In the genomic region with DNA sequence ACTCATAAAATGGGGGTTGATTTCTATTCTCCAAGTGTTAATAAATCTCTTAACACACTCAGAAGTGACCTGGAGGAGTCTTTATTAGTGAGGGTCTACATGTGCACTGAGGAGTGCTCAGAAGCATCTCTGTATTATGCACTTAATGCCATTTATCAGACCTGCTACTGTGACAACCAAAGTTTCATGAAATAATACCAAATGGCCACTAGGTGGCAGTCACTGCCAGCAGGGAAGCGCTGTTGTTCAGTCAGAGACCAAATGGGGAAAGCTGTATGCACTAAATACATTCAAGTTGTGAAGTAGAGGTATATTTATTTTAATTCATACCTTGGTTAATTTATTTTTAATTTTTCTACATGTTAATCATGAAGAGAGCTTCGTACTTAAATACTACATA, we compare ENCODE assay signal across 9 mouse cellular contexts. TPM values are rescaled to one million over a fixed set of nuclear protein-coding genes. Genes with fewer than 3 reads are reported as not detected.
DNase-seq lines count a peak whose midpoint lies in the region; ATAC-seq and TF ChIP-seq lines count a peak whose summit lies in the region.
"Had no signal": no experiment of that assay in that cellular context is flagged by ENCODE, and none has a peak within 500 bp of the region (broad histone marks: within the 10 kb centered on the region; RNA-seq: fewer than 3 reads in every experiment).

No protein-coding gene starts in this region.

- peak; percentile 99 for ATAC-seq in megakaryocyte, adult 5-6 weeks (ENCODE audit: poor library complexity, severe bottlenecking)

- TF ChIP-seq CTCF in cerebellum, adult 2 months (IDR thresholded peaks at IDR 0.05; ENCODE audit: borderline replicate concordance, insufficient read depth, low read depth, low read length), result peak; percentile 84

- no peaks in the 10 kb centered on the region for H3K27me3 ChIP-seq in cerebellum, adult 2 months (ENCODE audit: control insufficient read depth, insufficient read depth, low read length)
- H3K27me3 ChIP-seq: embryonic facial prominence, embryonic 15.5 days had no signal

- 2% methylated on average over 2 of the region's 2 CpGs for WGBS in cerebellum, adult 2 months

- H3K27ac ChIP-seq in cerebellum, adult 2 months (ENCODE audit: insufficient read depth, low read length), result no peak overlapping the region
- H3K27ac ChIP-seq: embryonic facial prominence, embryonic 15.5 days had no signal

- peak; percentile 59 for DNase-seq in layer of hippocampus, adult 11-12 months (ENCODE audit: low spot score)
- DNase-seq in layer of hippocampus, adult 9-11 months, result no peak
- peak; percentile 77 for DNase-seq in MN1 (ENCODE audit: low spot score)
- DNase-seq in cerebellum, adult 2 months, result peak; percentile 27 to 45
- DNase-seq in forelimb bud, embryonic 11.5 days (ENCODE audit: low read depth, low spot score), result peak; percentile 66
- peak; percentile 41 to 49 for DNase-seq in kidney, postnatal 25 days
- peak; percentile 19 for DNase-seq in testis, postnatal 14 days (ENCODE audit: low spot score)

- H3K4me1 ChIP-seq in cerebellum, adult 2 months (ENCODE audit: control insufficient read depth, insufficient read depth, low read length), result no peaks in the 10 kb centered on the region
- H3K4me1 ChIP-seq: embryonic facial prominence, embryonic 15.5 days had no signal

- no peak overlapping the region for H3K4me3 ChIP-seq in cerebellum, adult 2 months (replicated peaks; ENCODE audit: insufficient read depth, low read depth, low read length)
- H3K4me3 ChIP-seq: embryonic facial prominence, embryonic 15.5 days had no signal

- TF ChIP-seq POLR2A in cerebellum, adult 2 months (IDR thresholded peaks at IDR 0.05; ENCODE audit: borderline replicate concordance, insufficient read depth, low read length), result no peak

RNA-seq across cellular contexts. Expression of gene Lpcat4, which starts 42.4 kb away (rescaled TPM):
- polyA plus RNA-seq in cerebellum, adult 2 months (2012; rRNA removed), result 219 and 231 TPM in 2 replicates
- total RNA-seq in megakaryocyte, adult 5-6 weeks (2015), result 27.0 and 44.0 TPM in 2 replicates
- 11.8 and 18.9 TPM in 2 replicates for total RNA-seq in megakaryocyte, adult 5-6 weeks (2017)

RNA-seq across cellular contexts. Expression of gene Olfr1318, which starts 42.9 kb away (rescaled TPM):
- polyA plus RNA-seq in cerebellum, adult 2 months (2012; rRNA removed), result not detected in 2 replicates
- not detected in 2 replicates for total RNA-seq in megakaryocyte, adult 5-6 weeks (2015)
- total RNA-seq in megakaryocyte, adult 5-6 weeks (2017), result not detected in 2 replicates

RNA-seq across cellular contexts. Expression of gene Olfr1317, which starts 56.7 kb away (rescaled TPM):
- polyA plus RNA-seq in cerebellum, adult 2 months (2012; rRNA removed), result not detected in 2 replicates
- total RNA-seq in megakaryocyte, adult 5-6 weeks (2015), result not detected in 2 replicates
- total RNA-seq in megakaryocyte, adult 5-6 weeks (2017), result not detected in 2 replicates
- polyA plus RNA-seq: embryonic facial prominence, embryonic 15.5 days had no signal
